9 mouse cellular contexts compared by ENCODE assay signal in genomic region chr2:167376160-167376564, GRCm38 (mm10). TPM values are rescaled to one million over a fixed set of nuclear protein-coding genes. Genes with fewer than 3 reads are reported as not detected.
DNase-seq lines count a peak whose midpoint lies in the region; ATAC-seq and TF ChIP-seq lines count a peak whose summit lies in the region.
"Had no signal": no experiment of that assay in that cellular context is flagged by ENCODE, and none has a peak within 500 bp of the region (broad histone marks: within the 10 kb centered on the region; RNA-seq: fewer than 3 reads in every experiment).

No protein-coding gene starts in this region.

- no peak overlapping the region for H3K4me3 ChIP-seq in kidney, embryonic 15.5 days (replicated peaks)
- no peak overlapping the region for H3K4me3 ChIP-seq in macrophage (ENCODE audit: inconsistent target)
- H3K4me3 ChIP-seq in cerebellum, adult 2 months (replicated peaks; ENCODE audit: insufficient read depth, low read depth, low read length) = no peak overlapping the region

- no peak for ATAC-seq in kidney, embryonic 15.5 days (replicated peaks; ENCODE audit: low FRiP score)

- H3K9me3 ChIP-seq in kidney, embryonic 15.5 days (replicated peaks) = no peaks in the 10 kb centered on the region

- peaks cover 44% of the 10 kb centered on the region for H3K4me1 ChIP-seq in kidney, embryonic 15.5 days
- peaks cover 18% of the 10 kb centered on the region for H3K4me1 ChIP-seq in cerebellum, adult 2 months (ENCODE audit: control insufficient read depth, insufficient read depth, low read length)

- TF ChIP-seq CTCF in cerebellum, adult 2 months (IDR thresholded peaks at IDR 0.05; ENCODE audit: borderline replicate concordance, insufficient read depth, low read depth, low read length) = no peak

- 77% methylated on average over 8 of the region's 8 CpGs for WGBS in kidney, embryonic 15.5 days
- 61% methylated on average over 4 of the region's 8 CpGs for WGBS in macrophage (ENCODE audit: missing documents)
- WGBS in cerebellum, adult 2 months = 79% methylated on average over 8 of the region's 8 CpGs

- peak; percentile 33 for DNase-seq in kidney, postnatal 10 days
- DNase-seq in MEL-GATA-1-ER (ENCODE audit: extremely low read depth, low read depth) = peak; percentile 52
- peak; percentile 72 to 76 for DNase-seq in heart, adult 18-20 months
- DNase-seq in cerebellum, adult 2 months = no peak
- no peak for DNase-seq in kidney, adult 9 months
- DNase-seq in kidney, postnatal 25 days = no peak
- DNase-seq: lung, embryonic 14.5 days had no signal

- no peak overlapping the region for H3K9ac ChIP-seq in kidney, embryonic 15.5 days
- H3K9ac ChIP-seq: lung, embryonic 14.5 days had no signal

- H3K36me3 ChIP-seq in kidney, embryonic 15.5 days = no peaks in the 10 kb centered on the region
- no peaks in the 10 kb centered on the region for H3K36me3 ChIP-seq in macrophage (ENCODE audit: inconsistent target)

- no peak for TF ChIP-seq POLR2A in cerebellum, adult 2 months (IDR thresholded peaks at IDR 0.05; ENCODE audit: borderline replicate concordance, insufficient read depth, low read length)

- H3K27ac ChIP-seq in kidney, embryonic 15.5 days = no peak overlapping the region
- peak overlapping the region; percentile 90 for H3K27ac ChIP-seq in macrophage
- no peak overlapping the region for H3K27ac ChIP-seq in cerebellum, adult 2 months (ENCODE audit: insufficient read depth, low read length)

- no peak overlapping the region for H3K4me2 ChIP-seq in kidney, embryonic 15.5 days
- H3K4me2 ChIP-seq: lung, embryonic 14.5 days had no signal

- H3K27me3 ChIP-seq in kidney, embryonic 15.5 days = no peaks in the 10 kb centered on the region
- no peaks in the 10 kb centered on the region for H3K27me3 ChIP-seq in cerebellum, adult 2 months (ENCODE audit: control insufficient read depth, insufficient read depth, low read length)

- H3K79me2 ChIP-seq in macrophage (ENCODE audit: inconsistent target) = no peaks in the 10 kb centered on the region

RNA-seq across cellular contexts. Expression of gene B4galt5, which starts 27.2 kb away (rescaled TPM):
- polyA plus RNA-seq in kidney, embryonic 15.5 days (2015; fragmentation: Nextera tagmentation; extraction: Ambion mirVana) = 9.6 and 12.7 TPM in 2 replicates
- total RNA-seq in heart, adult 18-20 months (2021) = 10 to 100 TPM; 12.0 to 13.6 TPM
- 100 to 1,000 TPM; 105 to 608 (median 250) TPM for total RNA-seq in macrophage (2018; cell fraction: chromatin; rRNA removed)
- total RNA-seq in macrophage (2018; cell fraction: cytosol; rRNA removed) = 100 to 1,000 TPM in 24 of 26 experiments, 10 to 100 TPM in 2; 82.2 to 467 (median 135) TPM
- 100 to 1,000 TPM; 170 to 581 (median 315) TPM for total RNA-seq in macrophage (2018; cell fraction: nucleus; rRNA removed)
- polyA plus RNA-seq in macrophage (2018) = 64.6 to 115 TPM (median 81.1 TPM) in 3 replicates
- polyA plus RNA-seq in cerebellum, adult 2 months (2012; rRNA removed) = 53.5 and 59.4 TPM in 2 replicates

RNA-seq across cellular contexts. Expression of gene Slc9a8, which starts 45.4 kb away (rescaled TPM):
- polyA plus RNA-seq in kidney, embryonic 15.5 days (2015; fragmentation: Nextera tagmentation; extraction: Ambion mirVana) = 21.9 and 27.1 TPM in 2 replicates
- total RNA-seq in heart, adult 18-20 months (2021) = 10 to 100 TPM; 20.5 to 26.8 TPM
- total RNA-seq in macrophage (2018; cell fraction: chromatin; rRNA removed) = 100 to 1,000 TPM; 151 to 296 (median 212) TPM
- total RNA-seq in macrophage (2018; cell fraction: cytosol; rRNA removed) = 10 to 100 TPM; 11.3 to 25.3 (median 16.9) TPM
- total RNA-seq in macrophage (2018; cell fraction: nucleus; rRNA removed) = 100 to 1,000 TPM in 23 of 26 experiments, 10 to 100 TPM in 3; 82.7 to 162 (median 126) TPM
- polyA plus RNA-seq in macrophage (2018) = 16.4 to 30.0 TPM (median 19.1 TPM) in 3 replicates
- polyA plus RNA-seq in cerebellum, adult 2 months (2012; rRNA removed) = 60.9 and 63.5 TPM in 2 replicates

Comparison
In these comparisons a context has a peak if more than half of its experiments do, and no peak if none do; other contexts are left out.
1. DNase-seq: peak in kidney, postnatal 10 days (single experiment), MEL-GATA-1-ER (single experiment) and heart, adult 18-20 months (2 of 2); none in cerebellum, adult 2 months (0 of 2), kidney, adult 9 months (single experiment) and kidney, postnatal 25 days (0 of 2).